Mouse (Mus musculus): ENCODE measurements around the gene Hnf4a. TPM values are rescaled to one million over a fixed set of nuclear protein-coding genes. Genes with fewer than 3 reads are reported as not detected.

The Hnf4a gene
- total RNA-seq, 2 experiments from 2014 or later: not detected

DNA sequence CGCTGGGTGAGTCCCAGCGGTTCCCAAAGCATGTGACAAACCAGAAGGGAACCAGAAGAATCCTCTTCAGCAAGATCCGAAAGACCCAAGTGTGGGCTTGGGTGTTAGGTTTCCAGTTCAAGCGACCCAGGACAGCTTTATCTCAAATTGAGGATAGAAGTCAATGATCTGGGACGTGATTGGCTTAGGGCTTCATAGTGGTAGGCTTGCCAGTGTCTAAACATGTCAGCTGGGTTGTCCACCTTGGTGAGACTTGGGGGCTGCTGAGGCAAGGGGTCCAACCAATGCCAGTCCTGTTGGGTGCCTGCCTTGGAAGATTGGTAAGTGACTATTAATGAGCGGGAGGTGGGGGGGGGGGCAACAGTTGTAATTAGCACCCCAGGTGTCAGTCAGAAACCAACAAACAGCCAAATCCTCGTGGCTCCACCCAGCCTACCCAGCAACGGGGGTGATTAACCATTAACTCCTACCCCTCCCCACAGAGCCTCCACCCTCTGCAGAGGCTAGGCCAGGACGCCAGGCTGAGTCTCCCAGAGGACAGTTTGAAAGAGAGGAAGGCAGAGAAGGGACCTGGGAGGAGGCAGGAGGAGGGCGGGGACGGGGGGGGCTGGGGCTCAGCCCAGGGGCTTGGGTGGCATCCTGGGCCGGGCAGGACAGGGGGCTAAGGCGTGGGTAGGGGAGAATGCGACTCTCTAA, 40.2 kb downstream of the Hnf4a start:
- no peak for ATAC-seq (ENCODE audit: poor library complexity, severe bottlenecking)

DNA sequence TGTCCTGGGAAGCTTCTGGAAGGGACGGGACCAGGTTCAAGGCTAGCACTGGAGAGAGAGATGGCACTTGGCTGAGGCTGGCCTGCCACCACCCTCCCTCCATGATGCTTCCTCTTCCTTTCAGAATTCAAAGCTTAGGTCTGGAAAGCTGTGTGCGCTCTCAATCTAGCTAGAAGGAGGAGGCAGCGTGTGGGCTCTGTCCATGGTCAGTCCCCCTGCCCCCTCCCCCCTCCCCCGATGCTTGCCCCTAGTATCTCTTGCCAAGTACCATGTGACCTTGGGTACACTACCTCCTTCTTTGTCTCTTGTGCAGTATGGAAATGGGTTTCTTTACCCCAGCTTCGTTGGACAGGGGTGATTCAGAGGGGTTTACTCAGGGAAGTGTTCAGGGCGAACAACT, 42.2 kb downstream of the Hnf4a start:
- no peak for ATAC-seq (ENCODE audit: poor library complexity, severe bottlenecking)

DNA sequence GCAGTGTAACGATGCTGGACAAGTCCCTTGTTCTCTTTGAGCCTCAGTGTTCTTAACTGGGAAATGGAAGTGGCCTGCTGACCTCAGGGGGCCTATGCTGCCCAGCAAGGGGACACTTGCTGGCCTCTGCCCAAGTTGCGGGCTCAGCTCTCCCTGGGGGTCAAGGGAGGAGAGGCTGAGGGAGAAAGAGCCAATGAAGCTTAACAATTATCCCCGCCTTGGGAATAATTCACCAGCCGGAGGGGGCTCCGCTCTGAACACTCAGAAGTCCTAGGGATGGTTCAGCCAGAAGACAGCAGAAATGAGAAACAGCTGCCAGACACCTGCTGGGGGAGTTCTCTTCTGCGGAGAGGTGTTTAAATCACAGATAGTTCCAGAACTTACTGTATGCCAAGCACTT, 43.2 kb downstream of the Hnf4a start:
- no peak for ATAC-seq (ENCODE audit: poor library complexity, severe bottlenecking)

DNA sequence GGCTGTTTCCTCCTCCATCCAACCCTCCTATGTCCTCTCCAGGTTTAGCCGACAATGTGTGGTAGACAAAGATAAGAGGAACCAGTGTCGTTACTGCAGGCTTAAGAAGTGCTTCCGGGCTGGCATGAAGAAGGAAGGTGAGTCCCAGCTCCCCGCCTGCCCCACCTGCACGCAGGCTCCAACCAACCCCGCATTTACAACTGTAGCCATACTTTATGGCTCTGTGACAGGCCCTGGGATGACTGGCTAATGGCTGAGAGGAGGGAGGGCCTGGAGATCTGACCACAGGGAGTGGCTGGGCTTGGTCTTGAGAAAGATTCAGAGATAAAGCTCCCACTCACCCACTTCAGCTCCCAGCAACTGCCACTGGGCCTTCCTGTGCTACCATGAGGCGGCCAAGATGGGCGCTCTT, 45.9 kb downstream of the Hnf4a start:
- peak; percentile 69 for ATAC-seq (ENCODE audit: poor library complexity, severe bottlenecking)

DNA sequence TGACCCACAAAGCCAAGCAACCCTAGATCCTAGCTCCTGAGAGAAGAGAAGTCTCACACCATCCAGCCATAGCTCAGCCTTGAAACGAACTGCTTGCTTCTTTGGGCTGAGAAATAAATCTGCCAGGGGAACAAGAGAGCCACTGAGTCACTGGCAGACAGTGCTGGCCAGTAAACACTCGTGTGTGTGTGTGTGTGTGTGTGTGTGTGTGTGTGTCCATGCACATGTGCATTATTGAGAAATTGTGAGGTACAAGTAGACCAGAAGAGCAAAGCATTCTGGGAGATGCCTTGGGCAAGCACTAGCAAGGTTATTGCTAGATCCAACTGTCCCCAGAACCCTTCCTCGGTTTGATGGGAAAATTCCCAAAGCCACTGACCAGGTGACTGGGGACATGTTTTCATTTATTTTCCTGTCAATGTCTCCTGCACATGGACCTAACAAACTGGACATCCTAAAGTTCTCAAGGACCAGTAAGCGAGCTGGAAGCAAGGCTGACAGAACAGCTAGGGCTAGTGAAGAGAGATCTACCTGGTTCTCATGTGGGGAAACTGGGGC, 47.9 kb downstream of the Hnf4a start:
- no peak for ATAC-seq (ENCODE audit: poor library complexity, severe bottlenecking)

DNA sequence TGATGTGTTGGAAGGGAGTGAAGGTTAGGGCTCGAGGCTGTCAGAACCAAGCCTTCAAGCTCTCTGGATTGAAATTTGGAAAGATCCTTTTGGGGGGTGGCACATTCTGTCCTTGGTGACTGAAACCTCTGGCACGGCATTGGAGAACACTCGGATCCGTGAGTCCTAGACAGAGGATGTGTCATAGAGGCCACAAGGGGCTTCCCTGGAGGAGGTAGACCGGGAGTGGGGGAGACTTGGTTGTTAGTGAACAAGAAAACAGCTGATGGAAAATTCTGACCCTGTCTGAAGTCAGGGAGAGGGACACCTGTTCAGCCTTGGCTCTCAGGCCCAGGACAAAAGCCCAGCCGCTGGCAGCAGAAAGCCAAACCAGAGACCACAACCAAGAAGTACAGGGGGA, 48.4 kb downstream of the Hnf4a start:
- no peak for ATAC-seq (ENCODE audit: poor library complexity, severe bottlenecking)

DNA sequence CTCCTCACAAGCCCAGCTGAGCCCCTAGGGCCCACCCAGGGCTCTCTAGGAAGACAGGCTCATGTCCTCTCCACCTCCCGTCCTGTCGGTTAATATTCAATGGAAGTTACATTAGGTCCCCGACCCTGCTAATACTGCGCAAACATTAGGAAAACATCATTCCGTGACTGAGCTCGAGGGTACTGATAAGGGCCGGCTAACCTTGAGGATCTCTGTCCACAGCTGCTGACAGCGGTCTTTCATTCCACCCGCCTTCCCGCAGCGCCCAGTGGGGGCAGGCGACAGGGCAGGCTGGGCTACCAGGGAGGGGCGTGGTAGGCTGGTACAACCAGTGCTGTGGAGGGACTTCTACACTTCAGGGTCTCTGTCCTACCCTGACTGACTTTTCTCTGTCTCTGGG, 48.8 kb downstream of the Hnf4a start:
- ATAC-seq (ENCODE audit: poor library complexity, severe bottlenecking): no peak

DNA sequence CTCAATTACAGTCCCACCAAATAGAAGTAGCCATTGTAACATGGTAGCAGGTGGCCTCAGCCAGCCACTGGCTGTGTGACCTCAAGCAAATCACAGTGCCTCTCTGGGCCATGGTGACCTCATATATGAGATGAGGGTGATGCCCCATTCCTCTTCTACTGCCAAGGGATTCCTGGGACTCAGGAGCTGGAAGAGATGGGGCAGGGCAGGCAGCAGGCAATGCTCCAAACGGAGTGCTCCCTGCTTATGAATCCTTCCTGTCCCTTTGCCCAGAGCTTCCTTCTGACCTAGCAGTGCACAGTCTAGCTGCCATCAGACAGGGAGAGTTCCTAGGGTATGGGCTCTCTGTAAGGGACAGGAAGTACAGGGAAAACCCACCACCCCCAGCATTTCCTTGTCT, 51.9 kb downstream of the Hnf4a start:
- no peak for ATAC-seq (ENCODE audit: poor library complexity, severe bottlenecking)

DNA sequence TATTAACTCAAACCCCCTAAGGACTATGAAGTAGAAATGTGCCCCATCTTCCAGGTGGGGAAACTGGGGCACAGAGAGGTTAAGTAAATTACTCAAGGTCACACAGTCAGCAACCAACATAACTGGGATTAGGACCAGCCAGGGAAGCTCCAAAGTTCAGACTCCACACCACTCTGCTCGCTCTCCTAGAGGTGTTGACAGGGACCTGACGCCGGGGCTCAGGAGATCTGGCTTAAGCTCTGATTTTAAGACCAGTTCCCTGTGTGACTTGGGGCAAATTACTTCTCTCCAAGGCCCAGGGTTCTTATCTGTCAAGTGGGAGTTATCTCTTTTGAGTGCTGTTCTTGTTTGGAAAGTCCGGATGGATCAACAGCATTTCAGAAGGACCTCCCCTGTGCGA, 52.6 kb downstream of the Hnf4a start:
- no peak for ATAC-seq (ENCODE audit: poor library complexity, severe bottlenecking)

DNA sequence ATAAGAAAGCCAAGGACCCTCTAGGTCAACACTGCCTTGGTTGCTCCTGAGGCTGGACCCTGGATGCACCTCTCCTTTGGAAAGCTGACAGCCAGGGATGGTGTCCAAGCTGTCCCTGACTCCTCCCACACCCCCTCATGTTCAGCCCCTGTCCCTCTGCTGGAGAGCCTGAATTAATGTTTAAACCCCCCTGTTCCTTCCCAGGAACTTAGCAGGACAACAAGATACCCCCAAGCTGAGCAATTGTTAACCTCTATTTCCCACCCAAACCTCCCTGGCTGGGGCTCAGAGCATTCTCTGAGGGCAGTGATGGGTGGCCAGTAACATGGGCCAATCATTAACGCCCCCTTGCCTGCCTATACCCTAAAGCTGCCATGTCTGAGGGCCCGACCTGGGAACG, 53.6 kb downstream of the Hnf4a start:
- ATAC-seq (ENCODE audit: poor library complexity, severe bottlenecking): no peak

DNA sequence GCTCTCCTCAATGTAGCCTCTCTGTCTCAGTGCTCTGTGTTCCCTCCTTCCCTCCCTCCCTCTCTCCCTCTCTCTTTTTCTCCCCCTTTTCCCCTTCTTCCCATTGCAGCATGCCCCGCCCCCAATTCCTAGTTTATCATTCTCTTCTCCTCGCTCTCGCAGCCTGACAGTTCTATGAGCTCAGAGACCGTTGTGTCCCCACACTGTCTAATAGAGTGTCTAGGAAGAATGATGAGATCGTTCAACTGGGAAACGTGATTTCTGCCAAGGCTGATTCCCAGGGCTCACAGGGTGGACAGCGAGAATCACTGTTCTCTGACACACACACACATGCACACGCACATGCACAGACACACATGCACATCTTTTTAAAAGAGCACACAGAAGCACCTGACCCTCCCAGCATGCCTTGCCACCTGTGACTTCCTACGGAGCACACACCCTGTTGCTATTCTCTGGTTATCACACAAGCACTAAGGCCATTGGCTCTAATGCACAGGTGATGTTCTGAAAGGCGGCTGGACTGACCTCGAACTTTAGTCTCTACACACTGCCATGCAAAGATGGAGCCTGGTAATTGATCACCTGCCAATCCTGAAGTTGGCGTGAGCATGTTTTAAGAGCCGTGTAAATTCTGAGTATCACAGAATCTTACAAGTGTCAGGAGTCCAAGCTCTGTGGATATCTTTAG, 54.8 kb downstream of the Hnf4a start:
- ATAC-seq (ENCODE audit: poor library complexity, severe bottlenecking): no peak

DNA sequence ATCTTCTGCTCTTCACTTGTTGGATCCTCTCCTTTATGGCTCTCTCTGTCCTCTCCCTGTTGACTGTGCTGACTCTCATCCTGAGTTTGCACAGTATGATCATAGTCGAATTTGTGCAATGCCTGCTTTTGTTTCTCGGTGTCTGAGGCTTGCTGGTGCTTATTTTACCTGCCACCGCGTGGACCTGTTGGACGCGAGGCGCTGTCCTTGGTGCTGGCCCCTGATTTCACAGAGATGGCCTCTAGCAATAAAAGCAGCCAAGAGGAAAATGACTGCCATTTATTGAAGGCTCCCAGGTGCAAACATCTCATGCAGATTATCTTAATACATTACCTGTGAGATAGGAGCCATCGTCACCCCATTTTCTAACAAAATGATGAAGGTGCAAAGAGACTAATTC, 58.0 kb downstream of the Hnf4a start:
- ATAC-seq (ENCODE audit: poor library complexity, severe bottlenecking): no peak

DNA sequence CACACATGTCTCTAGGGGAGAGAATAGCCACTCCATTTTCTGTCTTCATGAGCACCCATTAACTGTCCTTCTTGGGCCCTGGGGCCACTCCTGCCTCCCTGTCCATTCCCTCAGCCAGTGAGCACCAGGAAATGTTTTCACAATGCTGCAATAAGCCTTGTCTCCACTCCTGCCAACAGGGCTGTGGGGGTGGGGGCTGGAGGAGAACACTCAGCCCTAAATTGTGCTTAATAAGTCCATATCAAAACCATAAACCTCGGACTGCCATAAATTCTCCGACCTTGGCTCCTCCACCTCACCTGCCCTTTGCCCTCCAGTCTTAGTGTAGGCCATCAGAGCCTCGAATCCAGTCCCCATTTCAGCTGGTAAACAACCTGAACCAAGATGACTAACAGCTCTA, 67.7 kb downstream of the Hnf4a start:
- ATAC-seq (ENCODE audit: poor library complexity, severe bottlenecking): no peak

DNA sequence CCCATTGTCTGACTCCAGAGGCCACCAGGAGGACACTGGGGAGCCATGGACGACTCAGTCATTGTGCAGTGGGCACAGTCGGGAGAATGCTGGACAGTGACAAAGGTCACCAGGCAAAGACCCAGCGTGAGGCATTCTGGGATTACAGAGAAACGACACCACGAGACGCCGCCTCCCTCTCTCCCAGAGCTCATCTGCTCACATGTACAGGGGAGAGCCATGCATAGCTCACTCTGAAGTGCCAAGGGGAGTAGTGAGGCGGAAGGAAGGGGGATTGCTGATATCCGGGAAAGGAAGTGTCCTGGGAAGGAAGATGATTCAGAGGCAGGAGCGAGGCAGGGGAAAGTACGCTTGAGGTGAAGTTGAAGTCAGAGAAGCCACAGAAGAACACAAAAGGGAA, 68.6 kb downstream of the Hnf4a start:
- peak; percentile 9; the same call in 1 of the 2 replicates for ATAC-seq (ENCODE audit: poor library complexity, severe bottlenecking)

DNA sequence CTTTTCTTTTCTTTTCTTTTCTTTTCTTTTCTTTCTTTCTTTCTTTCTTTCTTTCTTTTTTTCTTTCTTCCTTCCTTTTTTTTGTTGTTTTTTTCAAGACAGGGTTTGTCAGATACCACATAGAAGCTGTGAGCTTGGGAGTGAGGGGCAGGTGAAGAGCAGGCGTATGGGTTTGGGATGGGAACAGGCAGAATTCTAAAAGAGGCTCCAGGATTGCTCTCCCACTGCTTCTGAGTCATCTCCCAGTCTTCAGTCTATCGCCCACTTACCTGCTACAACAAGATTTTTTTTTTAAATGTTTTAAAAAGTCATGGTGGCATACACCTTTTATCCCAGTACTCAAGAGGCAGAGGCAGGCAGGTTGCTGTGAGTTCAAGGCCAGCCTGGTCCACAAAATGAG, 71.4 kb downstream of the Hnf4a start:
- no peak for ATAC-seq (ENCODE audit: poor library complexity, severe bottlenecking)

DNA sequence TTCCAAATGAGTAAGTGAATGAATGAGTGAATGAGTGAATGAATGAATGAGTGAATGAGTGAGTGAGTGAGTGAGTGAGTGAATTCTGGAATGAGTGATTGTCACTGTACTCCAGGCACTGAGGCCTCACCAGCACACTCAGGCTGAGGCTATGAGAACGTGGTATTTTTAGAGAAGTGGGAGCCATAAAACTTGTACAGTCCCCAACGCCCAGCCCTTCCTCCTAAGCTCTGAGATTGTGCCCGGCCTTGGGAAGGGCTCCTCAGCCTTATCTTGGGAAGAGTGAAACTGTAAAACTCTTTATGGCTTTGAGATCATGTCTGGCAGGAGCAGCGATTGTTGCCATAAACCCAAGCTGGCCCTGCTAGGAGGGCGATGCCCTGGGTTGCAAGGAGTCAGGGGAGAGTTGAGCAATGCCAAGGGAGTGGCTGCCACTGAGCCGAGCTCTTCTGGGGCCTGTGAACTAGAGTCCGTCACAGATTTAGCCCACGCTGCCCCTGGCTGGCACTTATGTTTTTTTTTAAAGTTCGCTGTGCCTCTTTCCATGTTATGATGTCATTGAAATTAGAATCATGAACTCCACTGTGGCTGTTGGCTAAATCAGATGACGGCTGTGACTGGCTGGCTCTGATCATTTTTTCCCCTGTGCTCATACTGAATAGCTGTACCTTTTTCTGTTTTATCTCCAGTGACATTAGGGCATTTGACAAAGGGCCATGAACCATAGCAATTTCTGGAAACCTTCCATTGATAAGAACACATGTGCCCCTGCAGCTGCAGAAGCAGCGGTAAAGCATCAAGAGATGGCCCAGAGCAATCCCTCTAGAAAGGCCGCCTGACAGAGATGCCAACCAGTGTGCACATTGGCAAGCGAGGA, 73.7 kb downstream of the Hnf4a start:
- ATAC-seq (ENCODE audit: poor library complexity, severe bottlenecking): peak; percentile 92

DNA sequence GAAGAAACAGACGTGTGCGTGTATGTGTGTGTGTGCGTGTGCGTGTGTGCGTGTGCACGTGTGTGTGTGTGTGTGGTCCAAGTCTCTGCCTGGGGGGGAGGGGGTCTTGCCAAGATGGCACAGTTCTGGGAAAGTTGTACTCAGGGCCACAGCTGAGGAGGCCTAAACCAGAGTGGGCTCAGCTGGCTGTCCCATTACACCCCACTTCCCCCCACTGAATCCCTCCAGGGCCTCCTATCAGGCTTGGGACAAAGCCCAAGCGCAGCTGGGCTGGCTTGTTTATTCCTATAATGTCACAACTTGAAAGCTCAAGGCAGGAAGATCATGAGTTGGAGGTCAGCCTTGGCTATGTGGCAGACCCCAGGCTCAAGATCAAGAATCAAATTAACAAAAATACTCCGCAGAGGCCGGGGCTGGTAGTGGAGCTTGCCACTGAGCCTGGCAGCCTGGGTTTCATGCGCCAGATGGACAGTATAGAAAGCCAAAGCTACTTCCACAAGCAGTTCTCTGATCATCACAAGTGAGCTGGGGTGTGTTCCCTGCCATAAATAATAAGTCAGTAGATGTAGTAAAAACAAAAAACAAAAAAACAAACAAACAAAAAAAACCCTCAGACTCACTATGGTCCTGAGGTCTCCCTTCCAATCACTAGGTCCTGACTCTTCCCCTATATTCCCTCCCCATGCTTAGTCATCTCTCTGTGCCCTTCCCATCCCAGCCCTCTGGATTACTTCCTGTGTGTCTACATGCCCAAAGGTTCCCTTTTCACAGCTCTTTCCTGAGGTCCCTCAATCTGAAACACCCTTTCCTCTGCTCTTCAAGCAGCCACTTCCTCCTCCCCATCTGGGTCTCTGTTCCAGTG, 76.8 kb downstream of the Hnf4a start:
- peak; percentile 47 for ATAC-seq (ENCODE audit: poor library complexity, severe bottlenecking)

DNA sequence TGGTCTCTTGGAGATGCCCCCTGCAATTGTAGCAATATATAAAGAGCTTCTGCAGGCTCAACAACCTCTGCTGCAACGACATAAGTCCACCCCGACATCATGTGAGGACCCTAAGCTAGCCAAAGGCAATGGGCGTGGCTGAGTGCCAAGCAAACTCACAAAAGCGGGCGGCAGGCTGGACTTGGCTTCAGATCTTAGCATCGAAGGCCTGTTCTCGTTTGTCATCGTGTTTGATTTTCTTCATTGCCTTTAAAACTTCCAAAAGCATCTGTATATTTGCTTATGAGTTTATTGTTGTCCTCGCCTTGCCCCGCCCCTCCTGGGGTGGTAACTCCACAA, 77.4 kb downstream of the Hnf4a start:
- no peak for ATAC-seq (ENCODE audit: poor library complexity, severe bottlenecking)

DNA sequence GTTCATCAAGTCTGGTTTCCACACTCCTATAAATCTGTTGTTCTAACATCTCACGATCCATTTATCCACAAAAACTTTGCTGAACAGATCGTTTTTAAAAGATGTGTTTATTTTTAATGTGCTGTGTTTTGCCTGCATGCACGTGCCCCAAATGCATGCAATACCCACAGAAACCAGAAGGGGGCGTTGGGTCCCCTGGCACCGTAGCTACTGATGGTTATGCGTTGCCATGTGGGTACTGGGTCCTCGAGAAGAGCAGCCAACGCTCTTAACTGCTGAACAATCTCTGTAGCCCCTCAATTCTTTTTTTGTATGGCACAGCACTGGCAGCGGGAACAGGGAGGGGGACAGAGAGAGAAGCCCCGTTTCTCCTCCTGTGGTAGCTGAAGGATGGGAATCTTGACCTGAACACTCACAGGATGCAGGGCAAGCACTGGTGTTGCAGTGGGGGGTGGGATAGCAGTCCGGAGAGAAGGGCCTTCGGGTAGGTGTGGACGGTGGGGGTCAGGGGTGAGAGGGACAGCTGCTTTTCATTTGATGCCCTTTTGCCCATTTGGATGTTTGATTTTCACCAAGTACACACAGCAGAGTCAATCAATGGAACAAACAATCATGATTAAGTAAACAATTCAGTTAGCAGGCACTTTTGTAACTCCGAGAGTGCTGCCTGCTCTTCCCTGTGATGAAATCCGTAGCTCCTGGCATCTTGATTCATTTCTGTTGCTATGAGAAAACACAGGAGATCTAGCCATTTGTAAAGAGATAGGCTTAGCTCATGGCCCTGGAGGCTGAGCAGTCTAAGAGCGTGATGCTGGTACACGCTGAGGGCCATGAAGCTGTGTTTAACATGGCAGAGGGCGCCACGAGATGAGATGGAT, 80.0 kb downstream of the Hnf4a start:
- ATAC-seq (ENCODE audit: poor library complexity, severe bottlenecking): peak; percentile 37; the same call in 1 of the 2 replicates

DNA sequence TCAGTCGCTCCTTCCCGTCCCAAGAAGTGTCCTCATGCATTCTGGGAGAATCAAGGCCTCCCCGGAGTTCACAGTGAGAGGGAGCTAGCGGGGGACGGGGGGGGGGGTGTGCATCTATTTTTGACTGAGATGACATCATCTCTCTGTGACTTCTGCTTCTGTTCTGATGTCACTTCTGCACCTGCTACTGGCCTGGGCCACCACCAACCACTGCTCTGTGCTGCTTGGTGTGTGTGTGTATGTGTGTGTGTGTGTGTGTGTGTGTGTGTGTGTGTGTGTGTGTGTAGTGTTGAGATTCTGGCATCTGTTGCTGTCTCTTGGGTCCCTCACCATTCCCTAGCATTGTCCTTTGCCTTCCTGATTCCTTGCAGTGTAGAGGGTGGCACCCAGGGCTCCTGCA, 80.9 kb downstream of the Hnf4a start:
- ATAC-seq (ENCODE audit: poor library complexity, severe bottlenecking): peak; percentile 24; the same call in 1 of the 2 replicates

Measured in megakaryocyte, adult 5-6 weeks (primary cell).